Mouse (Mus musculus) lung, embryonic 14.5 days (tissue): ENCODE measurements around the gene Crtc1. TPM values are rescaled to one million over a fixed set of nuclear protein-coding genes. Genes with fewer than 3 reads are reported as not detected.

Experiments used
- ATAC-seq: fragments of 200-750 bp; cut with Nextera tagmentation; 2 replicates; pipeline ENCODE4 v1.8.0; 2017; ENCODE audit warnings: mild to moderate bottlenecking, moderate TSS enrichment, moderate library complexity; ENCODE audit not compliant: insufficient read depth
- DNase-seq: peaks from one replicate; pipeline ENCODE4 v3.0.0-alpha.2; 2015
- H3K27ac ChIP-seq: fragments of 300-500 bp; sonication (generic); 2 replicates; pipeline ENCODE4 v1.5.1; 2014; ENCODE audit warnings: low read depth, mild to moderate bottlenecking, moderate library complexity
- H3K27me3 ChIP-seq: fragments of 300-500 bp; sonication (generic); 2 replicates; pipeline ENCODE4 v1.6.1; 2014; ENCODE audit warnings: low read length, control low read depth; ENCODE audit not compliant: insufficient read depth
- H3K36me3 ChIP-seq: fragments of 300-500 bp; sonication (generic); 2 replicates; pipeline ENCODE4 v1.6.1; 2014; ENCODE audit warnings: control low read depth; ENCODE audit not compliant: insufficient read depth
- H3K4me1 ChIP-seq: fragments of 300-500 bp; sonication (generic); 2 replicates; pipeline ENCODE4 v1.6.1; 2014; ENCODE audit warnings: antibody characterized with exemption, control low read depth; ENCODE audit not compliant: insufficient read depth
- H3K4me2 ChIP-seq: fragments of 300-500 bp; sonication (generic); 2 replicates; pipeline ENCODE4 v1.6.1; 2014; ENCODE audit warnings: mild to moderate bottlenecking
- H3K4me3 ChIP-seq: fragments of 300-500 bp; sonication (generic); 2 replicates; pipeline ENCODE4 v1.5.1; 2014; ENCODE audit warnings: low read depth, low read length
- H3K9ac ChIP-seq: fragments of 300-500 bp; sonication (generic); 2 replicates; pipeline ENCODE4 v1.6.1; 2014
- H3K9me3 ChIP-seq: fragments of 300-500 bp; sonication (generic); 2 replicates; pipeline ENCODE4 v1.6.1; 2016; ENCODE audit warnings: low read depth, low read length, control low read depth
- CTCF ChIP-seq: IDR thresholded peaks from 2 replicates; pipeline ENCODE4 v1.5.1; 2016; ENCODE audit warnings: antibody characterized with exemption, low read depth
- WGBS: fragments of 180-500 bp; shearing (Covaris S2); extraction: QIAGEN DNeasy Blood & Tissue Kit; methylation state at CpG from one replicate; pipeline ENCODE4 v1.1.7; 2014; 5-methylcytosine and 5-hydroxymethylcytosine counted together
- polyA plus RNA-seq: library from polyadenylated mRNA; unstranded; fragments of >200 nt; fragmentation: Nextera tagmentation; extraction: Ambion mirVana; gene quantifications from 2 replicates; pipeline ENCODE4 v1.2.1, GENCODE M21; 2014

The Crtc1 gene
- polyA plus RNA-seq, 1 experiment from 2014 or later: 21.8 TPM

DNA sequence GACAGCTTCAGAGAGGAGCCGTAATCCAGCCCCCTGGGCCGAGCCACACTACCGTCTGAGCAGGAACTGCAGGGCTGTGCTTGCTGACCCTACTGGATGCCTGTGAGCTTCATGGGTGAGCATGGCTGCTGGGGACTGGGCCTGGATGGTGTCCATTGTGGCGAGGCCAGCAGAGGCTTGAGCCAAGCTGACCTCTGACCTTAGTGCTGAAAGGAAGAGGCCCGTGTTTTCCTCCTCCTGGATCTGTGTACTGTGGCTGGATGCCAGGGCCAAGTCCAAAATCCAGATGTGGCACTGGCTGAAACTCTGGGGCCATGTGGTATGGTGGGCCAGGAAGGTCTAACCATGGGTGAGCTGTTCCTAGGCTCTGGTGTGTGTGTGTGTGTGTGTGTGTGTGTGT is 75.3 kb downstream of the Crtc1 start:
- Histone ChIP-seq H3K9ac (no peak overlapping the region), H3K36me3 (no peaks in the 10 kb centered on the region), H3K27ac (no peak overlapping the region), H3K9me3 (no peaks in the 10 kb centered on the region), H3K27me3 (no peaks in the 10 kb centered on the region), H3K4me3 (no peak overlapping the region), H3K4me2 (no peak overlapping the region), H3K4me1 (peaks cover 4% of the 10 kb centered on the region; the same call in 1 of the 2 replicates)
- no peak for TF ChIP-seq CTCF
- peak; percentile 47 for DNase-seq
- WGBS: 30% methylated on average over 5 of the region's 5 CpGs
- no peak for ATAC-seq

DNA sequence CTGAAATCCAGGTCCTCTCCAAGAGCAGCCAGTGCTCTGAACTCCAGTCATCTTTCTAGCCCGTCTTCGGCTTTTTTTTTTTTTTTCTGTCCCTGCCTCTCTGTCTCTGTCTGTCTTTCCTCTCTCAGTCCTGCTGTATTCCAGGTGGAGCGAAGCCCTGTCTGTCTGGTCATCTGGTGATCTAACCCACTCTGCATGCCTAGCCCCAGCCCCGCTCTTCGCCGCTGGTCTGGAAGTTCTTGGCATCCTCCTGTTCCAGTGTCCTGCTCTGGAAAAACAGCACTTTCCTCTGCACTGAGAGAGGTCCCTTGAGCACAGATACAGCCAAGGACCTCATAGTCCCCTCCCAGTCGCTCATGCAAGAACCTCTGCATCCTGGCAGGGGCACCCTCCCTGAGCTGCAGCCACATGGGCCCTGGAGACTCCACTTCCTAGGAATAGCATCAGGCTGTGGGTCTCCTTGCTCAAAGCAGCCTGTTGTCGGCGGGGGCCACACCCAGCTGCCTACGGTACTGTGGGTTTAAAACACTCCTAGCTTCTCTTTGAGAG is 77.8 kb downstream of the Crtc1 start:
- H3K9me3 ChIP-seq: no peaks in the 10 kb centered on the region
- H3K4me2 ChIP-seq: no peak overlapping the region
- no peaks in the 10 kb centered on the region for H3K27me3 ChIP-seq
- H3K4me3 ChIP-seq: no peak overlapping the region
- 69% methylated on average over 10 of the region's 10 CpGs for WGBS
- no peak for TF ChIP-seq CTCF
- no peak overlapping the region; the same call in 1 of the 2 replicates for H3K9ac ChIP-seq
- H3K36me3 ChIP-seq: no peaks in the 10 kb centered on the region
- ATAC-seq (no peak), DNase-seq (no peak)
- no peak overlapping the region for H3K27ac ChIP-seq
- H3K4me1 ChIP-seq: peaks cover 4% of the 10 kb centered on the region; the same call in 1 of the 2 replicates

DNA sequence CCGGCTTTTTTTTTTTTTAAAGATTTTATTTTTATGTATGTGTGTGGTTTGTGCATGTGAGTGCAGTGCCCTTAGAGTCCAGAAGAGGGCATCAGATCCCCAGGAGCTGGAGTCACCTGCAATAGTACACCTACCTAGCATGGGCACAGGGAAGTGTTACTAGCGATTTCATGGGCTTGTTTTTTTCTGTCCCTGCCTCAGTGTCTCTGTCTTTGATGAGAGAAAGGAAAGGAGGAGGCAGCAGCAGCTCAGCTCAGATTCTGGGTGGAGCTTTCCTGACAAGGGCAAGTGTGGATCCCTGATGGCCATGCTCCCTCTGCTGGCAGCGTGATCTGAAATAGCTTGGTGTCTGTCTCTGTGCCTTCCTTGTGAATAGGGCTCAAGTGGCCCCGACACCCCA is 78.6 kb downstream of the Crtc1 start:
- Histone ChIP-seq H3K9me3 (no peaks in the 10 kb centered on the region), H3K4me1 (peaks cover 4% of the 10 kb centered on the region; the same call in 1 of the 2 replicates), H3K36me3 (no peaks in the 10 kb centered on the region), H3K27ac (no peak overlapping the region), H3K27me3 (no peaks in the 10 kb centered on the region), H3K9ac (no peak overlapping the region), H3K4me2 (no peak overlapping the region), H3K4me3 (no peak overlapping the region)
- DNase-seq: peak; percentile 55
- ATAC-seq: no peak
- peak; percentile 48 for TF ChIP-seq CTCF
- WGBS: 47% methylated on average over 4 of the region's 4 CpGs

DNA sequence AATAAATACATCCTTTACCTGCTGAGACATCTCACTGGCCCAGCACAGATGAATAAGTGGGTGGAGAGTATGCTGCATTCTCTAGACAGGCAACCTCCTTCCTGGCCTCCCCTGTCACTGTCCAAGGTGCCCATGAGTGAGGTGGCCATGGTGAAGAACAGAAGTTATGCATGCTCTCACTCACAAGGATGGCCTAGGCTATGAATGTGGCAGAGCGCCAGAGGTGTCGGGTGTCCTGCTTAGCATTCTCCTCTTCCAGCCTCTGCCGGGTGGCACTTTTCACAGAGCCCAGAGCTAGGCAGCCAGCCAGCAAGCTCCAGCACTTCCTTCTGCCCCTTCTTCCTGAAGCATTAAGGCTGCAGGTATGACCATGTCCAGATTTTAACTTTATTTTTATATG is 80.0 kb downstream of the Crtc1 start:
- no peak for TF ChIP-seq CTCF
- H3K27me3 ChIP-seq: no peaks in the 10 kb centered on the region
- H3K4me3 ChIP-seq: no peak overlapping the region
- H3K4me2 ChIP-seq: no peak overlapping the region
- H3K36me3 ChIP-seq: no peaks in the 10 kb centered on the region
- WGBS: 17% methylated on average over 3 of the region's 3 CpGs
- ATAC-seq: no peak
- H3K9me3 ChIP-seq: no peaks in the 10 kb centered on the region
- no peak overlapping the region for H3K27ac ChIP-seq
- H3K9ac ChIP-seq: no peak overlapping the region
- DNase-seq: peak; percentile 65
- H3K4me1 ChIP-seq: peaks cover 4% of the 10 kb centered on the region; the same call in 1 of the 2 replicates

DNA sequence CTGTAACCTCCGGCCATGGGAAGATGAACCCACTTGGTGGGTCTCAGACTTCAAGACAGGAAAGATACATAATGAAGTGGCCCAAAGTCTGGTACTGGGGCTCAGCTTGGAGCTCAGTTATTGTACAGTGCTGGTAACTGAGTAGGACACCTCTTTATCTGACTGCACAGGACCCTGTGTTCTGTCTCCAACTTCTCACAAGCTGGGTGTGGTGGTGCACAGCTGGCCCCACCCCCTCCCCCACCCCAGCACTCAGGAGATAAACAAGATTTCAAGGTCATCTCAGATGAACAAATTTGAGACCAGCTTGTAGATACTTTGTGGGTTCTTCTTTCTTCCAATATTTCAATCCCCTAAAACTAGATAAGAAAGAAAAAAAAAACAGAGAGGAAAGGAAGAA is 83.3 kb downstream of the Crtc1 start:
- Histone ChIP-seq H3K9ac (no peak overlapping the region), H3K36me3 (no peaks in the 10 kb centered on the region), H3K9me3 (no peaks in the 10 kb centered on the region), H3K4me2 (no peak overlapping the region), H3K4me1 (peaks cover 14% of the 10 kb centered on the region), H3K27ac (no peak overlapping the region), H3K4me3 (no peak overlapping the region), H3K27me3 (no peaks in the 10 kb centered on the region)
- DNase-seq (no peak), ATAC-seq (no peak)
- 84% methylated on average over 1 of the region's 1 CpGs for WGBS
- TF ChIP-seq CTCF: no peak

DNA sequence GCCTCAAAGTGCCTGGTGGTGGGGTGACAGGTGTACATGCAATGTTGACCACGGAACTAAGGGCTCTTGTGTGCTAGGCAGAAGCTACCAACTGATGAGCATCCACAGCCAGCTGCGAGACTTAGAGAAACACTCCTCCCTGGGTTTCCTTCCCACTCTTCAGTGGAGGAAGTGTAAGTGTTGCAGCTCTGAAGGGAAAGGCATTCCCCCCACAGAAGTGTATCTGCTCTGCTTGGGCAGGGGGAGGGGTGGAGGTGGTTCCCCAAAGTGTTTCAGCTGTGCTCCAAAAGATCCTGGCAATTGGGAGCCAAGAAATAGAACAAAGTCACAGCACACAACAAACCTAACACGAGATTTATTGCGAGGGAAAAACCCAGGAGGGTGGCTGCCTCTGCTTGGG is 85.4 kb downstream of the Crtc1 start:
- DNase-seq: peak; percentile 17
- no peak for TF ChIP-seq CTCF
- Histone ChIP-seq H3K4me2 (peak overlapping the region; percentile 100), H3K4me3 (peak overlapping the region; percentile 100), H3K27ac (peak overlapping the region; percentile 72), H3K27me3 (no peaks in the 10 kb centered on the region), H3K9me3 (no peaks in the 10 kb centered on the region), H3K9ac (peak overlapping the region; percentile 50; the same call in 1 of the 2 replicates), H3K36me3 (peaks cover 13% of the 10 kb centered on the region; the same call in 1 of the 2 replicates), H3K4me1 (peaks cover 17% of the 10 kb centered on the region)
- 52% methylated on average over 4 of the region's 4 CpGs for WGBS
- ATAC-seq: no peak

DNA sequence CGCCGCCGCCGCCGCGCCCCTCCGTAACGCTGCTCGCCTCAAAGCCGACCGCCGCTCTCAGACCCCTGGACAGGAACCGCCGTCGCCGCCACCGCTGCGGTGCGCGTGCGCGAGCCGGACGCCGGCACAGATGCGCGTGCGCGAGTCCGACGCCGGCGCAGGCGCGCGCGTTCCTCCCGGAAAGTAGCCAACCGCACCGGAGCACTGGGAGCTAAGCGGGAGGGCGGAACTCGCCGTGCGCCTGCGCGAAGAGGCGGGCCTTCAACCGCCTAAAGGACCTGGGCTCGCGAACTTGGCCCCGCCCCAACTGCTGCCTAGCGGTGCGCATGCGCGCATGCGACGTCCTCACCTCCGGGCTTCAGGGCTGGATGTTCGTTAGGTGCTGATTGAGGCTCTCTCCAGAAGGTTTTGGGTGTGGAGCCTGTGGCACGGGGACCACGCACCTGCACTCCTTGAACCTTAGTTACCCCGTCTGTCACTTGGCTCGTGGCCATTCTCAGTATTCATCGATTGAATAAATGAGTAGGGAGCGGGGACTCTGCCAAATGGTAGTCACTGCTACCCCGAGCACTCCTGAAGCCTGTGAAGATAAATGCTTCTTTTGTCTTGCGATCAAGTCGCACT is 86.1 kb downstream of the Crtc1 start, which contains the start of gene Upf1:
Upf1 (minus strand) TSS at position 85 of the 624 bp plus-strand sequence.
- peaks cover 17% of the 10 kb centered on the region for H3K4me1 ChIP-seq
- no peak for TF ChIP-seq CTCF
- ATAC-seq (peak; percentile 87), DNase-seq (peak; percentile 100)
- no peaks in the 10 kb centered on the region for H3K27me3 ChIP-seq
- peak within 1 kb of the TSS; percentile 100 for H3K4me3 ChIP-seq
- peak within 1 kb of the TSS; percentile 97 for H3K9ac ChIP-seq
- H3K4me2 ChIP-seq: peak within 1 kb of the TSS; percentile 100
- peak within 1 kb of the TSS; percentile 84 for H3K27ac ChIP-seq
- peaks cover 20% of the 10 kb centered on the region; the same call in 1 of the 2 replicates for H3K36me3 ChIP-seq
- H3K9me3 ChIP-seq: no peaks in the 10 kb centered on the region
- under 1% methylated on average over 59 of the region's 69 CpGs for WGBS
